In genomic region chr8:84780225-84780555, GRCm38 (mm10) we compare ENCODE assay signal across 14 mouse cellular contexts. TPM values are rescaled to one million over a fixed set of nuclear protein-coding genes. Genes with fewer than 3 reads are reported as not detected.
DNase-seq lines count a peak whose midpoint lies in the region; ATAC-seq and TF ChIP-seq lines count a peak whose summit lies in the region.
"Had no signal": no experiment of that assay in that cellular context is flagged by ENCODE, and none has a peak within 500 bp of the region (broad histone marks: within the 10 kb centered on the region; RNA-seq: fewer than 3 reads in every experiment).

No protein-coding gene starts in this region.

- no peak for TF ChIP-seq CTCF in gastrocnemius, adult 2 months (IDR thresholded peaks at IDR 0.05)

- DNase-seq in gastrocnemius, adult 2 months, result peak; percentile 52
- no peak for DNase-seq in gastrocnemius, postnatal 14 days
- DNase-seq in neural tube, embryonic 10.5 days (ENCODE audit: extremely low spot score, low spot score), result no peak
- no peak for DNase-seq in thymus, postnatal 10 days (ENCODE audit: low spot score in 2 of 2)
- no peak for DNase-seq in adrenal gland, adult 2 months
- no peak for DNase-seq in liver, embryonic 11.5 days (ENCODE audit: low spot score)
- DNase-seq: gastrocnemius, postnatal 25 days; liver, embryonic 13.5 days had no signal

- intact Hi-C loops in gastrocnemius, adult 2 months (cut with DNase I), result no loop called here
- intact Hi-C loops in gastrocnemius, postnatal 14 days (cut with DNase I; ENCODE audit: low total_unique reads), result no loop called here

- ATAC-seq in neural tube, embryonic 13.5 days (ENCODE audit: low read depth), result no peak
- ATAC-seq in limb, embryonic 13.5 days (ENCODE audit: low FRiP score, low read depth), result no peak
- ATAC-seq in liver, embryonic 11.5 days (replicated peaks; ENCODE audit: low FRiP score), result no peak
- ATAC-seq: inflammation-experienced regulatory T-cells, adult 6 months had no signal

- H3K9ac ChIP-seq in neural tube, embryonic 13.5 days, result peak overlapping the region; percentile 46; the same call in 1 of the 2 replicates
- peak overlapping the region; percentile 43; the same call in 1 of the 2 replicates for H3K9ac ChIP-seq in limb, embryonic 13.5 days
- no peak overlapping the region for H3K9ac ChIP-seq in liver, embryonic 11.5 days (ENCODE audit: low read depth, low read length)
- H3K9ac ChIP-seq: embryonic facial prominence, embryonic 12.5 days; liver, embryonic 13.5 days had no signal

- peaks cover 100% of the 10 kb centered on the region for H3K27me3 ChIP-seq in neural tube, embryonic 13.5 days
- peaks cover 92% of the 10 kb centered on the region for H3K27me3 ChIP-seq in limb, embryonic 13.5 days
- H3K27me3 ChIP-seq in liver, embryonic 11.5 days (replicated peaks; ENCODE audit: control insufficient read depth, insufficient read depth, low read length), result peaks cover 100% of the 10 kb centered on the region

- H3K9me3 ChIP-seq in neural tube, embryonic 13.5 days, result no peaks in the 10 kb centered on the region
- no peaks in the 10 kb centered on the region for H3K9me3 ChIP-seq in limb, embryonic 13.5 days
- no peaks in the 10 kb centered on the region for H3K9me3 ChIP-seq in liver, embryonic 11.5 days (ENCODE audit: control insufficient read depth, low read length)
- H3K9me3 ChIP-seq: embryonic facial prominence, embryonic 12.5 days; liver, embryonic 13.5 days had no signal

- peak overlapping the region; percentile 96 for H3K27ac ChIP-seq in gastrocnemius, adult 2 months
- peak overlapping the region; percentile 77 for H3K27ac ChIP-seq in neural tube, embryonic 13.5 days (replicated peaks)
- H3K27ac ChIP-seq in limb, embryonic 13.5 days, result peak overlapping the region; percentile 28; the same call in 1 of the 2 replicates
- H3K27ac ChIP-seq in liver, embryonic 11.5 days (ENCODE audit: low read depth, low read length), result no peak overlapping the region
- H3K27ac ChIP-seq: embryonic facial prominence, embryonic 12.5 days; liver, embryonic 13.5 days had no signal

- peak overlapping the region; percentile 53 for H3K4me3 ChIP-seq in gastrocnemius, adult 2 months
- no peak overlapping the region for H3K4me3 ChIP-seq in neural tube, embryonic 13.5 days
- peak overlapping the region; percentile 25 for H3K4me3 ChIP-seq in limb, embryonic 13.5 days
- H3K4me3 ChIP-seq in liver, embryonic 11.5 days (ENCODE audit: low read depth, low read length), result no peak overlapping the region
- H3K4me3 ChIP-seq: embryonic facial prominence, embryonic 12.5 days; liver, embryonic 13.5 days; megakaryocyte, embryonic 14.5 days had no signal

- 3% methylated on average over 13 of the region's 13 CpGs for WGBS in neural tube, embryonic 13.5 days
- 10% methylated on average over 13 of the region's 13 CpGs for WGBS in limb, embryonic 13.5 days
- WGBS in liver, embryonic 11.5 days, result 7% methylated on average over 13 of the region's 13 CpGs

- peak overlapping the region; percentile 28; the same call in 1 of the 2 replicates for H3K4me2 ChIP-seq in neural tube, embryonic 13.5 days
- peak overlapping the region; percentile 51 for H3K4me2 ChIP-seq in limb, embryonic 13.5 days (replicated peaks)
- H3K4me2 ChIP-seq in liver, embryonic 11.5 days, result no peak overlapping the region
- H3K4me2 ChIP-seq: embryonic facial prominence, embryonic 12.5 days; liver, embryonic 13.5 days had no signal

- no peaks in the 10 kb centered on the region for H3K36me3 ChIP-seq in neural tube, embryonic 13.5 days
- no peaks in the 10 kb centered on the region for H3K36me3 ChIP-seq in limb, embryonic 13.5 days
- H3K36me3 ChIP-seq in liver, embryonic 11.5 days (ENCODE audit: control insufficient read depth, insufficient read depth, low read length), result no peaks in the 10 kb centered on the region
- H3K36me3 ChIP-seq: embryonic facial prominence, embryonic 12.5 days; liver, embryonic 13.5 days had no signal

- H3K4me1 ChIP-seq in neural tube, embryonic 13.5 days (replicated peaks), result peaks cover 60% of the 10 kb centered on the region
- H3K4me1 ChIP-seq in limb, embryonic 13.5 days, result peaks cover 99% of the 10 kb centered on the region
- peaks cover 3% of the 10 kb centered on the region; the same call in 1 of the 2 replicates for H3K4me1 ChIP-seq in liver, embryonic 11.5 days (replicated peaks; ENCODE audit: control insufficient read depth, insufficient read depth, low read length)

RNA-seq across cellular contexts. Expression of gene Nfix, which starts 20.0 kb away (rescaled TPM):
- 100 to 1,000 TPM; 465 to 558 TPM for total RNA-seq in gastrocnemius, adult 2 months (2021)
- 100 to 1,000 TPM; 531 to 566 TPM for total RNA-seq in gastrocnemius, postnatal 14 days (2021)
- polyA plus RNA-seq in neural tube, embryonic 13.5 days (2015; fragmentation: Nextera tagmentation; extraction: Ambion mirVana), result 28.7 and 34.4 TPM in 2 replicates
- polyA plus RNA-seq in limb, embryonic 13.5 days (2015; fragmentation: Nextera tagmentation; extraction: Ambion mirVana), result 46.9 and 48.0 TPM in 2 replicates
- 100 to 1,000 TPM in 1 of 2 experiments, 10 to 100 TPM in 1; 91.3 to 113 TPM for total RNA-seq in adrenal gland, adult 2 months (2021)
- 47.0 and 59.9 TPM in 2 replicates for polyA plus RNA-seq in adrenal gland, adult 2 months (2012; rRNA removed)
- polyA plus RNA-seq in liver, embryonic 11.5 days (2014; fragmentation: Nextera tagmentation; extraction: Ambion mirVana), result 5.0 and 7.1 TPM in 2 replicates

RNA-seq across cellular contexts. Expression of gene Dand5, which starts 42.4 kb away (rescaled TPM):
- total RNA-seq in gastrocnemius, adult 2 months (2021), result 10 to 100 TPM; 10.2 to 14.3 TPM
- total RNA-seq in gastrocnemius, postnatal 14 days (2021), result 1 to 10 TPM; 6.0 to 7.2 TPM
- 12.3 and 12.8 TPM in 2 replicates for polyA plus RNA-seq in neural tube, embryonic 13.5 days (2015; fragmentation: Nextera tagmentation; extraction: Ambion mirVana)
- 6.3 TPM in 2 replicates for polyA plus RNA-seq in limb, embryonic 13.5 days (2015; fragmentation: Nextera tagmentation; extraction: Ambion mirVana)
- total RNA-seq in adrenal gland, adult 2 months (2021), result 10 to 100 TPM; 11.5 to 12.2 TPM
- 5.1 and 7.0 TPM in 2 replicates for polyA plus RNA-seq in adrenal gland, adult 2 months (2012; rRNA removed)
- 4.5 and 4.9 TPM in 2 replicates for polyA plus RNA-seq in liver, embryonic 11.5 days (2014; fragmentation: Nextera tagmentation; extraction: Ambion mirVana)

RNA-seq across cellular contexts. Expression of gene Gadd45gip1, which starts 51.1 kb away (rescaled TPM):
- 10 to 100 TPM; 16.2 to 30.4 TPM for total RNA-seq in gastrocnemius, adult 2 months (2021)
- total RNA-seq in gastrocnemius, postnatal 14 days (2021), result 10 to 100 TPM; 28.4 to 28.8 TPM
- polyA plus RNA-seq in neural tube, embryonic 13.5 days (2015; fragmentation: Nextera tagmentation; extraction: Ambion mirVana), result 35.1 and 39.8 TPM in 2 replicates
- 48.1 and 48.4 TPM in 2 replicates for polyA plus RNA-seq in limb, embryonic 13.5 days (2015; fragmentation: Nextera tagmentation; extraction: Ambion mirVana)
- 10 to 100 TPM; 72.6 to 74.9 TPM for total RNA-seq in adrenal gland, adult 2 months (2021)
- polyA plus RNA-seq in adrenal gland, adult 2 months (2012; rRNA removed), result 141 and 196 TPM in 2 replicates
- 87.8 and 90.6 TPM in 2 replicates for polyA plus RNA-seq in liver, embryonic 11.5 days (2014; fragmentation: Nextera tagmentation; extraction: Ambion mirVana)

RNA-seq across cellular contexts. Expression of gene G430095P16Rik, which starts 57.4 kb away (rescaled TPM):
- under 1 TPM; 0.36 to 0.78 TPM for total RNA-seq in gastrocnemius, adult 2 months (2021)
- 1 to 10 TPM in 1 of 2 experiments, under 1 TPM in 1; 0.66 to 1.1 TPM for total RNA-seq in gastrocnemius, postnatal 14 days (2021)
- polyA plus RNA-seq in neural tube, embryonic 13.5 days (2015; fragmentation: Nextera tagmentation; extraction: Ambion mirVana), result 1.4 and 2.2 TPM in 2 replicates
- 7.1 and 9.8 TPM in 2 replicates for polyA plus RNA-seq in limb, embryonic 13.5 days (2015; fragmentation: Nextera tagmentation; extraction: Ambion mirVana)
- under 1 TPM in 1 of 2 experiments, not detected in 1; 0.59 TPM for total RNA-seq in adrenal gland, adult 2 months (2021)
- 0.26 and 0.76 TPM in 2 replicates for polyA plus RNA-seq in adrenal gland, adult 2 months (2012; rRNA removed)
- polyA plus RNA-seq in liver, embryonic 11.5 days (2014; fragmentation: Nextera tagmentation; extraction: Ambion mirVana), result 11.8 and 12.3 TPM in 2 replicates
- total RNA-seq: layer of hippocampus, adult 18-20 months had no signal

Comparison
In these comparisons a context has a peak if more than half of its experiments do, and no peak if none do; other contexts are left out.
1. H3K4me3 ChIP-seq: peak in gastrocnemius, adult 2 months (single experiment) and limb, embryonic 13.5 days (single experiment); none in neural tube, embryonic 13.5 days (single experiment) and liver, embryonic 11.5 days (single experiment).